Mouse (Mus musculus): ENCODE measurements at regions not wholly inside any gene's neighbourhood (a gene's known extent, or its start where the extent isn't known, plus 50 kb on each side); places are given as distances from the start of the nearest gene placed in this dataset.
"Not testable (repeated sequence)": the region's sequence is repeated elsewhere in the genome, so short reads cannot be mapped to it uniquely, and the experiment has no call there.

GRCm38 (mm10) chr19:54099292-54099691 is 55.3 kb downstream of the Adra2a start:
- DNase-seq = no peak

- DNase-seq = no peak
These were observed 55.8 kb downstream of the Adra2a start for GRCm38 (mm10) chr19:54099769-54100168.

- no peak for DNase-seq
These were observed 62.6 kb downstream of the Adra2a start for GRCm38 (mm10) chr19:54106571-54106970.

GRCm38 (mm10) chr19:54107103-54107821 is 63.3 kb downstream of the Adra2a start:
- DNase-seq = no peak

GRCm38 (mm10) chr19:54110080-54110479 is 66.1 kb downstream of the Adra2a start:
- no peak for DNase-seq

- no peak for DNase-seq
These were observed 68.7 kb downstream of the Adra2a start for GRCm38 (mm10) chr19:54112691-54113090.

- DNase-seq = no peak
These were observed 69.5 kb downstream of the Adra2a start for GRCm38 (mm10) chr19:54113421-54113820.

GRCm38 (mm10) chr19:54114588-54115317 is 70.8 kb downstream of the Adra2a start:
- peak; percentile 11 to 27 for DNase-seq

GRCm38 (mm10) chr19:54115335-54115734 is 71.4 kb downstream of the Adra2a start:
- no peak for DNase-seq

GRCm38 (mm10) chr19:54116829-54117228 is 72.9 kb downstream of the Adra2a start:
- DNase-seq = no peak

GRCm38 (mm10) chr19:54117676-54118075 is 73.7 kb downstream of the Adra2a start:
- DNase-seq = no peak

GRCm38 (mm10) chr19:54123586-54123985 is 79.6 kb downstream of the Adra2a start:
- no peak for DNase-seq

GRCm38 (mm10) chr19:54151766-54152165 is 107.8 kb downstream of the Adra2a start:
- DNase-seq = not testable (repeated sequence)

- DNase-seq = no peak
These were observed 110.4 kb downstream of the Adra2a start for GRCm38 (mm10) chr19:54154400-54154799.

- no peak for DNase-seq
These were observed 126.4 kb downstream of the Adra2a start for GRCm38 (mm10) chr19:54170361-54170760.

GRCm38 (mm10) chr19:54174090-54175055 is 130.4 kb downstream of the Adra2a start:
- DNase-seq = no peak

- DNase-seq = no peak
These were observed 131.8 kb downstream of the Adra2a start for GRCm38 (mm10) chr19:54175766-54176165.

GRCm38 (mm10) chr19:54177491-54177890 is 133.5 kb downstream of the Adra2a start:
- no peak for DNase-seq

GRCm38 (mm10) chr19:54200407-54200806 is 156.5 kb downstream of the Adra2a start:
- no peak for DNase-seq

GRCm38 (mm10) chr19:54202456-54202855 is 158.5 kb downstream of the Adra2a start:
- DNase-seq = no peak

- no peak for DNase-seq
These were observed 162.9 kb downstream of the Adra2a start for GRCm38 (mm10) chr19:54206819-54207218.

GRCm38 (mm10) chr19:54212169-54212568 is 168.2 kb downstream of the Adra2a start:
- DNase-seq = no peak

- no peak for DNase-seq
These were observed 200.2 kb downstream of the Adra2a start for GRCm38 (mm10) chr19:54244176-54244575.

Measured in layer of hippocampus, postnatal 36 days (tissue).